Mouse (Mus musculus) thymus, adult 2 months (tissue): ENCODE data around the gene Fermt3. TPM values are rescaled to one million over a fixed set of nuclear protein-coding genes. Genes with fewer than 3 reads are reported as not detected.

Experiments used
- DNase-seq: peaks from one replicate; pipeline ENCODE4 v3.0.0; 2021
- H3K27ac ChIP-seq: fragments of 200-500 bp; 2 replicates; pipeline ENCODE4 v1.5.1; 2012; ENCODE audit warnings: low read length, control low read depth; ENCODE audit not compliant: control insufficient read depth, insufficient read depth
- H3K27me3 ChIP-seq: fragments of 200-500 bp; 2 replicates; pipeline ENCODE4 v1.6.1; 2012; ENCODE audit warnings: mild to moderate bottlenecking, low read length, moderate library complexity, mixed read lengths; ENCODE audit not compliant: control insufficient read depth, insufficient read depth
- H3K36me3 ChIP-seq: fragments of 200-500 bp; 2 replicates; pipeline ENCODE4 v1.6.1; 2012; ENCODE audit warnings: mild to moderate bottlenecking, low read length, moderate library complexity; ENCODE audit not compliant: control insufficient read depth, insufficient read depth
- H3K4me1 ChIP-seq: fragments of 200-500 bp; replicated peaks from 2 replicates; pipeline ENCODE4 v1.6.1; 2012; ENCODE audit warnings: low read length; ENCODE audit not compliant: control insufficient read depth, insufficient read depth
- H3K4me3 ChIP-seq: fragments of 200-500 bp; 2 replicates; pipeline ENCODE4 v1.5.1; 2012; ENCODE audit warnings: mild to moderate bottlenecking, low read length, control low read depth, moderate library complexity; ENCODE audit not compliant: control insufficient read depth, insufficient read depth
- CTCF ChIP-seq: fragments of 200-500 bp; IDR thresholded peaks from 2 replicates; pipeline ENCODE4 v1.5.1; 2012; ENCODE audit warnings: mild to moderate bottlenecking, control low read depth, low read length, moderate library complexity, borderline replicate concordance; ENCODE audit not compliant: control insufficient read depth, poor library complexity, insufficient read depth; ENCODE audit errors: extremely low read depth
- POLR2A ChIP-seq: fragments of 200-500 bp; IDR thresholded peaks from 2 replicates; pipeline ENCODE4 v1.6.1; 2012; ENCODE audit warnings: mild to moderate bottlenecking, low read length, control low read depth, moderate library complexity; ENCODE audit not compliant: control insufficient read depth, poor library complexity, insufficient read depth; ENCODE audit errors: extremely low read depth
- WGBS: fragments of 180-500 bp; shearing (Covaris S2); methylation state at CpG from one replicate; pipeline ENCODE4 v1.1.7; 2018; 5-methylcytosine and 5-hydroxymethylcytosine counted together
- polyA plus RNA-seq: library from polyadenylated mRNA; depleted of rRNA; stranded (reverse); fragments of >200 nt; gene quantifications from 2 replicates; pipeline ENCODE4 v1.2.3, GENCODE M21; 2012

Fermt3 gene
- polyA plus RNA-seq, 1 experiment, result 345 TPM

GRCm38 (mm10) chr19:6999360-7000063 is 19.8 kb downstream of the Fermt3 start:
- Histone ChIP-seq H3K4me3 (no peak overlapping the region), H3K27ac (no peak overlapping the region), H3K36me3 (peaks cover 53% of the 10 kb centered on the region), H3K4me1 (peaks cover 33% of the 10 kb centered on the region), H3K27me3 (no peaks in the 10 kb centered on the region)
- no peak for TF ChIP-seq POLR2A
- TF ChIP-seq CTCF, result no peak
- no peak for DNase-seq
- 94% methylated on average over 19 of the region's 19 CpGs for whole genome bisulfite sequencing

GRCm38 (mm10) chr19:6997721-6998290 is 21.5 kb downstream of the Fermt3 start:
- H3K27me3 ChIP-seq, result no peaks in the 10 kb centered on the region
- H3K36me3 ChIP-seq, result peaks cover 43% of the 10 kb centered on the region
- 53% methylated on average over 9 of the region's 9 CpGs for WGBS
- H3K4me3 ChIP-seq, result no peak overlapping the region
- no peak for DNase-seq
- H3K27ac ChIP-seq, result peak overlapping the region; percentile 47; the same call in 1 of the 2 replicates
- H3K4me1 ChIP-seq, result peaks cover 42% of the 10 kb centered on the region
- TF ChIP-seq CTCF, result no peak

GRCm38 (mm10) chr19:6996006-6996405 is 23.3 kb downstream of the Fermt3 start, which contains the start of the genes Nudt22 and Trpt1:
Nudt22 (minus strand) TSS chr19:6996117.
Trpt1 (plus strand) TSS chr19:6996131.
- H3K27me3 ChIP-seq, result no peaks in the 10 kb centered on the region
- H3K4me1 ChIP-seq, result peaks cover 51% of the 10 kb centered on the region
- 1% methylated on average over 24 of the region's 24 CpGs for WGBS
- H3K27ac ChIP-seq, result peak within 1 kb of the TSS; percentile 14; the same call in 1 of the 2 replicates
- H3K4me3 ChIP-seq, result peak within 1 kb of the TSS; percentile 52
- DNase-seq, result peak; percentile 68
- TF ChIP-seq CTCF, result no peak
- 0 out of 2 replicates have a peak, but pooled peaks have one; percentile 11 for TF ChIP-seq POLR2A
- H3K36me3 ChIP-seq, result peaks cover 25% of the 10 kb centered on the region

- Histone ChIP-seq H3K4me1 (peaks cover 51% of the 10 kb centered on the region), H3K27ac (no peak overlapping the region), H3K27me3 (no peaks in the 10 kb centered on the region), H3K4me3 (peak overlapping the region; percentile 52), H3K36me3 (peaks cover 20% of the 10 kb centered on the region)
- TF ChIP-seq POLR2A, result 0 out of 2 replicates have a peak, but pooled peaks have one; percentile 23
- TF ChIP-seq CTCF, result no peak
- 52% methylated on average over 21 of the region's 21 CpGs for WGBS
- no peak for DNase-seq
Observed at GRCm38 (mm10) chr19:6995255-6995991, 23.8 kb downstream of the Fermt3 start.

- no peak for DNase-seq
- Histone ChIP-seq H3K27me3 (no peaks in the 10 kb centered on the region), H3K27ac (no peak overlapping the region), H3K4me3 (no peak overlapping the region), H3K36me3 (peaks cover 13% of the 10 kb centered on the region), H3K4me1 (peaks cover 51% of the 10 kb centered on the region)
- no peak for TF ChIP-seq CTCF
- no peak for TF ChIP-seq POLR2A
- 93% methylated on average over 8 of the region's 8 CpGs for WGBS
Observed at GRCm38 (mm10) chr19:6994489-6994888, 24.8 kb downstream of the Fermt3 start.

GRCm38 (mm10) chr19:6994002-6994401 is 25.3 kb downstream of the Fermt3 start:
- Histone ChIP-seq H3K27me3 (no peaks in the 10 kb centered on the region), H3K4me1 (peaks cover 51% of the 10 kb centered on the region), H3K27ac (no peak overlapping the region), H3K4me3 (no peak overlapping the region), H3K36me3 (peaks cover 8% of the 10 kb centered on the region)
- WGBS, result 93% methylated on average over 8 of the region's 8 CpGs
- TF ChIP-seq CTCF (no peak), POLR2A (no peak)
- no peak for DNase-seq
